Mouse (Mus musculus): ENCODE data around the gene Olfr1130. TPM values are rescaled to one million over a fixed set of nuclear protein-coding genes. Genes with fewer than 3 reads are reported as not detected.

Olfr1130 gene
- polyA plus RNA-seq (2017; shearing (Covaris generic)): not detected

GRCm38 (mm10) chr2:87605912-87606311 is at the start of gene Olfr1130:
Gene Olfr1130, plus strand, starts transcription at chr2:87606212.

GRCm38 (mm10) chr2:87573602-87574001 is 32.4 kb upstream of the Olfr1130 start, which contains the start of gene Olfr1129:
Gene Olfr1129, plus strand, starts transcription at chr2:87573902.

GRCm38 (mm10) chr2:87626804-87627203 is 20.8 kb downstream of the Olfr1130 start, which contains the start of gene Olfr1131:
Gene Olfr1131, plus strand, starts transcription at chr2:87627104.

GRCm38 (mm10) chr2:87637435-87637834 is 31.4 kb downstream of the Olfr1130 start, which contains the start of gene Olfr1132:
Gene Olfr1132, minus strand, starts transcription at chr2:87637535.

GRCm38 (mm10) chr2:87647274-87647673 is 41.3 kb downstream of the Olfr1130 start, which contains the start of gene Olfr1133:
Gene Olfr1133, minus strand, starts transcription at chr2:87647374.

GRCm38 (mm10) chr2:87658360-87658759 is 52.3 kb downstream of the Olfr1130 start, which contains the start of gene Olfr1134:
Gene Olfr1134, minus strand, starts transcription at chr2:87658460.

Other genes with a start within 250 kb of the Olfr1130 start
- not detected for gene Olfr1121, start 236.3 kb upstream of the Olfr1130 start, polyA plus RNA-seq (2017; shearing (Covaris generic))
- gene Olfr1122, start 220.4 kb upstream of the Olfr1130 start, polyA plus RNA-seq (2017; shearing (Covaris generic)): not detected
- not detected for gene Olfr1123, start 189.6 kb upstream of the Olfr1130 start, polyA plus RNA-seq (2017; shearing (Covaris generic))
- not detected for gene Olfr1124, start 175.9 kb upstream of the Olfr1130 start, polyA plus RNA-seq (2017; shearing (Covaris generic))
- gene Olfr1126, start 152.2 kb upstream of the Olfr1130 start, polyA plus RNA-seq (2017; shearing (Covaris generic)): not detected
- gene Pramel7, start 109.1 kb upstream of the Olfr1130 start, polyA plus RNA-seq (2017; shearing (Covaris generic)): not detected
- gene Pramel6, start 99.6 kb upstream of the Olfr1130 start, polyA plus RNA-seq (2017; shearing (Covaris generic)): not detected
- not detected for gene Olfr153, start 74.4 kb upstream of the Olfr1130 start, polyA plus RNA-seq (2017; shearing (Covaris generic))
- not detected for gene Olfr1128, start 60.7 kb upstream of the Olfr1130 start, polyA plus RNA-seq (2017; shearing (Covaris generic))
- gene Olfr1129, start 32.3 kb upstream of the Olfr1130 start, polyA plus RNA-seq (2017; shearing (Covaris generic)): not detected
- gene Olfr1131, start 20.9 kb downstream of the Olfr1130 start, polyA plus RNA-seq (2017; shearing (Covaris generic)): not detected
- gene Olfr1132, start 31.3 kb downstream of the Olfr1130 start, polyA plus RNA-seq (2017; shearing (Covaris generic)): not detected
- not detected for gene Olfr1133, start 41.2 kb downstream of the Olfr1130 start, polyA plus RNA-seq (2017; shearing (Covaris generic))
- not detected for gene Olfr1134, start 52.2 kb downstream of the Olfr1130 start, polyA plus RNA-seq (2017; shearing (Covaris generic))
- gene Olfr1135, start 67.5 kb downstream of the Olfr1130 start, polyA plus RNA-seq (2017; shearing (Covaris generic)): not detected
- gene Olfr1136, start 87.7 kb downstream of the Olfr1130 start, polyA plus RNA-seq (2017; shearing (Covaris generic)): not detected
- not detected for gene Olfr1137, start 107.0 kb downstream of the Olfr1130 start, polyA plus RNA-seq (2017; shearing (Covaris generic))
- gene Olfr1138, start 133.8 kb downstream of the Olfr1130 start, polyA plus RNA-seq (2017; shearing (Covaris generic)): not detected
- gene Olfr1140, start 137.5 kb downstream of the Olfr1130 start, polyA plus RNA-seq (2017; shearing (Covaris generic)): not detected
- not detected for gene Olfr1141, start 147.8 kb downstream of the Olfr1130 start, polyA plus RNA-seq (2017; shearing (Covaris generic))
- gene Olfr152, start 173.3 kb downstream of the Olfr1130 start, polyA plus RNA-seq (2017; shearing (Covaris generic)): not detected
- not detected for gene Olfr1143, start 194.4 kb downstream of the Olfr1130 start, polyA plus RNA-seq (2017; shearing (Covaris generic))
- gene Olfr1145, start 203.6 kb downstream of the Olfr1130 start, polyA plus RNA-seq (2017; shearing (Covaris generic)): not detected
- not detected for gene Olfr1148, start 224.3 kb downstream of the Olfr1130 start, polyA plus RNA-seq (2017; shearing (Covaris generic))
- gene Olfr1150-ps1, start 237.8 kb downstream of the Olfr1130 start, polyA plus RNA-seq (2017; shearing (Covaris generic)): not detected
- gene Olfr1151, start 249.7 kb downstream of the Olfr1130 start, polyA plus RNA-seq (2017; shearing (Covaris generic)): not detected